Mouse (Mus musculus) adrenal gland, adult 2 months (tissue): Measurements from ENCODE around the gene Fbln2. TPM values are rescaled to one million over a fixed set of nuclear protein-coding genes. Genes with fewer than 3 reads are reported as not detected.
A peak's percentile ranks its signal among the peaks of the same experiment; 100 is the strongest.

Source experiments
- DNase-seq: peaks from one replicate; pipeline ENCODE4 v3.0.0; 2021
- polyA plus RNA-seq: library from polyadenylated mRNA; depleted of rRNA; stranded (reverse); fragments of >200 nt; gene quantifications from 2 replicates; pipeline ENCODE4 v1.2.3, GENCODE M21; 2012
- total RNA-seq, 2 experiments: library from RNA; stranded (reverse); gene quantifications; 2 replicates each; pipeline ENCODE4 v1.2.3; 2021

The Fbln2 gene
- total and polyA plus RNA-seq, 3 experiments, result 9.7 to 22.7 (median 17.9) TPM

DNA sequence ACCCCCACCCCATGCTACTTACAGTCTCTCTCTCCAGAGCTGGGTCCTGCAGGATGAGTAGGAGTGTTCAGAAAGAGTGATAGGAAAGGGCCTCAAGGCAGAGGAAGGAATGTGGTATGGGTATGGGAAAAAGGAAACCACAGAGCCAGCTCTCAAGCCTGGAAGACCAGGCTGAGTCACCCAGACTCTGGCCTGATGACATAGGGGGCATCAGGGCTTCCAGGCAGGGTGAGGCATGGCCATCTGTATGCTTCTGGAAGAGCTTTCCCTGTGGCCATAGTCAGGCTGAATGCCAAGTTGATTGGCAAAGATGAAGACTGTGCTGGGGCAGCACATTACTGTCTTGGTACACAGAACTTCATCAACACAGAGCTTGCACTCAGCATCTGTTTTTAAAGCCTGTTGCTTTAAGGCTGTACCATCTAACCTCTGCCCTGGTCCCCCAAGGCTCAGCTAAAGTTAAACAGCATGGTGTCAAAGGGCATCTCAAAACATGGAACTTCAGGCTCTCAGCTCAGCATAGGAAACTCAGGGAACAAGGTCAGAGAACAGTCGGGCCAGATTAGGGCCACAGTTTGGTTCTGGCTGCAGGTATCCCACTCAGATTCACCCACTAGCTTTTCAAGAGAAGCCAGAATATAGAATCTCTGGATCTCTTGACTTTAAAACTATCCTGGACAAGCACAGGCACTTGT, 19.3 kb upstream of the Fbln2 start:
- no peak for DNase-seq

DNA sequence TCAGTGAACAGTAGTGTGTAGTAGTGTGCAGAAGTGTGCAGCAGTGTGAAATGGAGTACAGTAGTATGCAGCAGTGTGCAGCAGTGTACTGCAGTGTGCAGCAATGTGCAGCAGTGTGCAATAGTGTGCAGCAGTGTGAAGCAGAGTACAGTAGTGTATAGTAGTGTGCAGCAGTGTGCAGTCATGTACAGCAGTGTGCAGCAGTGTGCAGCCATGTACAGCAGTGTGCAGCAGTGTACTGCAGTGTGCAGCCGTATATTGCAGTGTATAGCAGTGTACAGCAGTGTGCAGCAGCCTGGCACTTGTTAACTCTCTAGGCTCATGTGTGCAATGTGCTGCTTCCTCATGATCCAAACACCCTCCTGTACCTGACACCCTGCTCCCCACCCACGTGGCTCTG, 13.8 kb upstream of the Fbln2 start:
- no peak for DNase-seq

DNA sequence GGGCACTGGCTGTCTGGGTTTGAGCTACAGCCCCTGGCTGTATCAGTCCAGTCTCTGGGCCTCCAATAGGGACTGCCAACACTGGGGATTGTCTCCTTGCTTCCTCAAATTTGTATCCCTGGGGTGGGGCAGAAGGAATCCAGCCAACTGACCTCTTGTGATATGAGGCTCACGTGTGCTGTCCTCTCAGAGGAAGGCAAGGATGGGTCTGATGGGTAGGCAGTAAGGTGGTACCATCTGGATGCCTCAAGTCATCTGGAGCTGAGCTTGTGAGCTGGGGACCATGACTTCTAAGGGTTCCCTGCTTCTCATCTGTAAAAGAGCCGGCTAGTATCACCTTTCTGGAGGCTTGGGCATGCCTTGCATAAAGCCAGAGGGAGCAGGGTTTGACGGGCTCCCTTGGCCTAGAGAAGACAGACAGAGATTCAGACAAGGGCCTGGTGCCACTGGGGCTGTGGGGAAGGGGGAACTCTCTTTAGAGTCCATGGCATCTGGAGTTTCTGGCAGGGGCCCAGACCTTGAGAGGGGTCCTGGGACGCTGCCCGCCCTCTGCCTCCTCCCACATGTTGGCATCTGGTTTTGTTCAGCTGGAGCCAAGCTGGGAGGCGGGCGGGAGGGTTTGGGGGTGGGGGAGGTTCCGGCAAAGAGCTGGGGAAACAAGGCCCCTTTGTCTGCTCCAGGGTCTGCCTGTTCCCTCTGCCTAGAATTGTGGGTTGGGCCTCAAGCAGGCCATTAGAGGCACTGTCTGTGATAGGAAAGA, 11.6 kb upstream of the Fbln2 start:
- DNase-seq, result no peak

DNA sequence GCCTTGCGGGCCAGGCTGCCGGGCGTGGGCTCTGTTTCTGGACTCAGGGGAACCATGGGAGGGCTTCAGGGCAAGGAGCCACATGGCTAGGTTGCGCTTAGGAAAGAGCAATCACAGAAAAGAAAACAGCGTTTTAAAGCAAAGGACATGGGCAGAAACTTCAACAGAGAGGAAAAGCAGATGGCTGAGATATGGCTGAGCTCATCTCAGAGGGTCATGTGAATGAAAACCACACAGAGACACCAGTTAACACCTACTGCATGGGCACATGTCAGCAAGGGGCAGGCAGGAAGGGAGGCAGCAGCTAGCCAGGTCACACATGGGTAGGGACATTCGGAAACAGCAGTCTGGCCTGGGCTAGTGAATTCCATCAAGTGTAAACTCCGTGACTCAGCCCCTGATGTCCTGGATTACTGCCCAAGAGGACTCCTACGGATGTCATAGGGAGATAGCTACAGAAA, 10.3 kb upstream of the Fbln2 start:
- peak; percentile 52 for DNase-seq

DNA sequence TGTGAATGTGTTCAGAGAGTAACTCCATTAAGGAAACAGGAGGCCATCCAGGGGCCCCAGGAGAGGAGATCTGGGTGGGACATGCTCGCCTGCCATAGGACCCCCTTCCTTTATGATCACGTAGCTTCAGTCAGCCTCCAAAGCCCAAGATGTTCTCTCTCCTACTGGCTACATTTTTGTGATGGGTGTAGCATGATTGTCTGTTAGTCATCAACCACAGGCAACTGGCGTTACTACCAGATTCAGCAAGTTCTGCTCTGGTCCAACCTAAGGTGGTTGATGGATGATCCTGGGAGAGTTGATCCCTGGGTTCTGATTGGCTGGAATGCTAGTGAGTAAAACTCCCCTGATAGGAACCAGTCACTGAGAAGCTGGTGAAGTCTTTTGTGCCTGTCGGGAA, 9.7 kb upstream of the Fbln2 start:
- no peak for DNase-seq

DNA sequence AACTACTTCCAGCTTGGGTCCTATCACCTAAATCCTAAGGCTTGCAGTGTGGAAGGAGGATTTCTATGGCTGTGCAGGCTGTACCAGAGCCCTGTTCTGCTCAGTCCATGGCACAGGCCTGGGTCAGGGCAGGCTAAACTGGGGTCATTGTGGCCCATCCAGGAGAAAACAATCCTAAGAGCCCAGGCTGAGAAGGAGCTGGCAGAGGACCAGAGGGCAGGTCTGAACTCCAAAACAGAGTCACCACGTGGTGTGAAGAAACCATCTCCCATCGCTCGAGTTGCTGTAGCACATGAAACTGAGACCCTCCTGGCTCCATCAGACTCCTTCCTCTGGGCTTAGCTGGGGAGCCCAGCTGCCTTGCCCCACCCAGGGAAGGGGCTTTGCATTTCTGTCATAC, 6.9 kb upstream of the Fbln2 start:
- no peak for DNase-seq

DNA sequence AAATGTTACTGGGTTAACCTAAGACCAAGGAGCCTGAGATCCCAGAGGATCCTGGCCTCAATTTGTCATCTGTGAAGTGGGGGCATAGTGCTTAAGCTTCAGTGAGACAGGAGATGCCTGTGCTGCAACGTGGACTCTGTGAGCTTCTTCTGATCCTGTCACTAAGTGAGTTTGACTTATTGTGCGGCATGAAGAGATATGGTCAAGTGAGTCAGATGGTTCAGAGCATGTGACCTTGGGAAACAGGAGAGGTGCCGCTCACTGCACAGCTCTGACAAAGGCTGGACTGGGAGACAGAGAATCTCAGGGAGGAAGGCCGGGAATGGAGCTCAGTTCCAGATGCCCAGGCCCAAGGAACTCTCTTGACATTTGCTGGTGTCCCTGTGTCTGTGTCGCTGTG, 6.5 kb upstream of the Fbln2 start:
- DNase-seq, result peak; percentile 67

DNA sequence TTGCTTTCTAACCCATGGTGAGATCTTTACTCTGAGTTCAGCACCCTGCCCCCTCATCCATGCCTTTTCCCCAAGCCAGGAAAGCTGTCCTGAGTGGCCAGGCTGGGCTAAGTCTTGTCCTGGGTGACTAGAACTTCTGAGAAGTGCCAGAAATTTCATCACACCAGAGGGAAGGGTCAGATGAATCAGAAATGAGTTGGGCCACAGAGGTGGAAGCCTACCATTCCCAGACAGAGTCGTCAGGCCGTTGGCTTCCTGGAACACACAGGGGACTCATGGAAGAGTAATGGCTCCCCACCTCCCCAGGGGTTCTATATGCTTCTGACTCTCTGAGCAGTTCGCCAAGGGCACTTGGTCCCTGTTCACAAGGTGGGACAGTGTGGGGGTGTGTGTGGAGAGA, 4.8 kb upstream of the Fbln2 start:
- DNase-seq, result peak; percentile 55

DNA sequence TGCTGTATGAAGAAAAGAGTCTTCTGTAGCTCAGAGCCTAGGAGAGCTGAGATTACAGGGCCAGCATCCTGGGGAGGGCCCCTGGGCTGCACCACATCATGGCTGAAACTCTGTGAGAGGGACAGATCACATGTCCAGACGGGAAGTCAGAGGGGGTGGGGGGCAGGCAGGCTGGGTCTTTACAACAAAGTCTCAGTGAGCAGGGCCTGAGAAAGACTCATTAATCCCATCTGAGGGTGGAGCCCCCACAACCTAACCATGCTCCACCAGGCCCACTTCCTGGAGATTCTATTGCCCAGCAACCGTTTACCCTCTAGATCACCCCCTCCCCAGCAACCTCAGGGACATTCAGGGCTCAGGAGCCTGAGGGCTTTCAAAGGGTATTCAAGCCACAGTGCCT, 2.5 kb upstream of the Fbln2 start:
- DNase-seq, result no peak

DNA sequence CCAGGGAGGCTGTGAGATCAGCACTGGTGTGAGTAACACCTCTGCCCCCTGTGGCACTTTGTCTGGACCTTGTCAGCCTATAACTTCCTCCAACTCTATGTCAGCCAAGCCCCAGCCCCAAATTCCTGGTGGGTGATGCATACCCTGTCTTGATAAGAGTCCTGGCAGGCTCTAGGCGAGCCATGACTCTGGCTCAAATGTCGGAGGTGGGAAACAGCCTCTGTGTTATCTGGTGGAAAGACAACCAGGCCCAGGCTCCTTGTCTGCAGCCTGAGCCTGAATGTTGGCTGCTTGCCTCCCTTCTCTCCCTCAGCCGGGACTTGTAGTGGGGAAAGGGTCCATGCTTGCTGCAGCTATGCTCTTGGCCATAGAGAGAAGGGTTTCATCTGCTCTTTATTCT, 1.4 kb upstream of the Fbln2 start:
- no peak for DNase-seq

DNA sequence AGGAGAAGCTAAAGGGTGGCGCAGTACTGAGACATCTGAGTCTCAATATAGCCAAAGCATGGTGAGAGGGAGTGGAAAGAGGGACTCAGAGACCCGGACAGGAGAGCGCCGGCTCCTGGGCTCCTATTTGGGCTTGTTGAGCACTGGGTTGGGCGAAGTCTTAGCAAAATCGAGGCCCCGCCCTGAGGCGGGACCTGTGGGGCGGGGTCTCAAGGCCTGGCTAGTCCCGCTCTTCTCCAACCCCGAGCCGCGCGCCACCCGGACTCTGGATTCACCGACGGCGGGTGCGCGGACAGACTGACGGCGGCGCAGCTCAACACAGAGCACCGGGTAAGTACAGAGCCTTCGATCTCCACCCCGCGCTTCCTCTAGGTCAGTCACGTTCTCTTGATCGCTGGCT, 316 bp downstream of the Fbln2 start:
- DNase-seq, result peak; percentile 58

DNA sequence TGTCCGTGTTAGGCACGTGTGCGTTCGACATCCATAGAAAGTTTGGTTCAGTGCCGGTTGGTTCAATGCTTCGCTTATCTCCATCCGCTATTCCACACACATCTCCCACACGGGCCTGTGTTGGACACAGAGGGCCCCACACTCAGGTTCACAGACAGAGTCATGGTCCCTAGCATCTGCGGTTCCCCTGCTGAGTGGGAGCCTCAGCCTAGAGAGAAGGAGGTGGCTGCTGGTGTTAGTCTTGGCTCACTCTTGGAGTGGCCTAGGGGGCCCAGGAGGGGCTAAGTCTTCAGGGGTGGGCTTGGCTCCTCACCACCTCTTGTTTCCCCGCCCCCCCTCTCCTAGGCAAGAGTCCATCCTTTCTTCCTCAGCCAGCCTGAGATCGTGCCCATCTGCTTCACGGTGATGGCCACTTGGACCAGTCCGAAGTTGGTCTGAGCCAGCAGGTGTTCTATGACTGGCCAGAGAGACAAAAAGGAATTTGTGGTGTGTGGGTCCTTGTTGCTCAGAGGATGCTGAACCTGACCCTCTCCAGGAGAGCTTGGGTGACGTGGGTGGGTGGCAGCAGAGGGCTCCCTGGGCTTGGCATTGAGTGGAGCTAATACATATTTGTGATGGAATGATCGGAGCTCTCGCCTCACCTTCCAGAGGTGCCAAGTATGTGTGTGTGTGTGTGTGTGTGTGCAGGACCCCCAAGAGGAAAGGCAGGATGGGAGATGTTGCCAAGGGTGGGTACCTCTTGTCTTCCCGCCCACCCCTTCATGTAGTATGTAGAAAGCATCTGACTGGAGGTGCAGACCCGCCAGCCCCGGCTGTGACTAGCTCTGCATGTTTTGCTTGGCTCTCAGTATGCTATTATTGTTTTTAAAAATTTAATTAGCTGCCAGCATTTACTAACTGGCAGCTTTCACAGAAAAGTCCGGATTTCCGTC, 1.3 kb downstream of the Fbln2 start:
- DNase-seq, result no peak

DNA sequence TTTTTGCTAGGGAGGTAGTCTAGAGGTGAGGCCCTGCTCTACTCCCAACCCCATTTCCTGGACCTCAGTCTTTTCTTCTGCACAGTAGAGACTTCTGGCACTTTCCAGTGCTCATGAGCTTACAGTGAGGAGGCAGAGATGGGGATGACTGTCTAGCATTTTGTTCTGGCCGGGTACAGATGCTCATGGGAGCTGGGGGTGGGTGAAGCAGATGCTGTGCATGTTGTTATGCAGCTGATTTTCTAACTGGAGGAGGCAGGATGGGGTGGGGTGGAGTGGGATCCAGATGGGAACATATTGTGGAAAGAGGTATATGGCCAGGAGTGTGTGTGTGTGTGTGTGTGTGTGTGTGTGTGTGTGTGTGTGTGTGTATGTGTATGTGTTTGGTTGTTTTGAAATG, 3.2 kb downstream of the Fbln2 start:
- DNase-seq, result no peak

DNA sequence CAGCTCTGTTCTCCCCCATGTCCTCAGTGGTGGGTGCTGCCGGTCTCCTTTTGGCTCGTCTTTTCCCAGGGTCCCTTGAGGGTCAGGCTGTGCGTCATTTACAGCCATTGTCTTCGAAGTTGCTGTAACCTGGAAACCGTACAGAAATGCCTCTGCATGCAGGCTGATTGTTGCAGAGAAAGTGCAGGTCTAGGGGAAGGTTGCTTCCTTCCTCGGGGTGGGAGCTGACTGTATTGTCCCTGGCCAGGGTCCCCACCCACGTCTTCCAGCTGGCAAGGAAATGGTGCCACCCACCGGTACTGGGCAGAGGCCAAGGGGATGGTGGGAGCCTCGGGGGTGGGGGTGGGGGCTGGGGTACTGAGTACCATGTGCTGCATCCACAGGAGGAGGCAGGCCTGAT, 6.2 kb downstream of the Fbln2 start:
- DNase-seq, result no peak

DNA sequence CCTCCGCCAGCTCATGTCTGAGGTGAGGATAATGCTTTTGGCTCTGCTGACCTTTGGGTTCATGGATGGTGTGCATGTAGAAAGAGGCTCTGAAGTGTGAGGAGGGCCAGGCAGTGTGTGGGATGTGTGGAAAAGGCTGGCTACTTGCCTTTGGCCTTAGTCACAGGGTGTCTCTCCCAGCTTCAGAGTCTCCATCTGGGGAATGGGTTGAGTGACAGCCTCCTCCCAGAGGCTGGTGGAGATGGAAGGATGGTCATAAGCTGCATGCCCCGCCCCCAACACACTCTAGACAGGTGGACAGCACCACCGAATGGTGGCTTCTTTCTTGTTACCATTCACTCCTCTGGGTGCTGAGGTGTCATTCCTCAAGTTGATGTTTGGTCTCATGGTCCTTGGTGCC, 6.6 kb downstream of the Fbln2 start:
- DNase-seq, result no peak

DNA sequence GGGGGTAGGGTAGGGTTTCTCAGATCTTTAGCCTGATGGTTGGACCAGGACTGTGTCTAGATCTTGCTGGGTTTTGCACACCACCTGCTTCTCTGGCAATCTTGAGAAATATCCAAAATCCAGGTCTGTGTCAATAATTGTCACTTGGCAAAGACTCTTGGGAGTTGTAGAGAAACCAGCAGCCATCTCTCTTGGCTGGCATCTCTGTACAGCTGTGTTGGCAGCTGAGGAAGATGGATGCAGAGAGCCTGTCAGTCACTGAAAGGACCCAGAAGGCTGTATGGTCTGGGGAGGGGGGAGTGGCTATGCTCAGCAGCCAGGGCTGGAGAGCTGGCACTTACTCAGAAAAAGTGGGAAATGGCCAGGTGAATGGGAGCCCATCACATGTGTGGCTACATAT, 7.8 kb downstream of the Fbln2 start:
- no peak for DNase-seq

DNA sequence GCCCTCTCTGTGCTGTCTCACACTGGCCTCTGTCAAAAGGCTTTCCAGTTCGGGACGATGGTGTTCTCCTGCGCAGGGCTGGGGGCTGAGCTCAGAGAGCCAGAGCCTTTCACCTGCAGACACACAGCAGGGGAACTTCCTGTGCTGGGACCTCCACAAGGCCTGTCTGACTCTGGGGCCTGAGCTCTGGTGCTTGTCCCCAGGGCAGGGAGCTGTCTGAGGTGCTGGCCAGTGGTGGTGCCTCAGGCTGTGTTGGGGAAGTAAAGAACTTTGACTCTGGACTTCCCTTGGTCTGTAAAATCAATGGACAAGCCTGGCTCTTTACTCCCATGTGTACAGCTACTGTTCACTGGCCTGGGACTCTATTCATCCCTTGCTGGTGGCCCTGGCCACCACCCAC, 8.8 kb downstream of the Fbln2 start:
- no peak for DNase-seq

DNA sequence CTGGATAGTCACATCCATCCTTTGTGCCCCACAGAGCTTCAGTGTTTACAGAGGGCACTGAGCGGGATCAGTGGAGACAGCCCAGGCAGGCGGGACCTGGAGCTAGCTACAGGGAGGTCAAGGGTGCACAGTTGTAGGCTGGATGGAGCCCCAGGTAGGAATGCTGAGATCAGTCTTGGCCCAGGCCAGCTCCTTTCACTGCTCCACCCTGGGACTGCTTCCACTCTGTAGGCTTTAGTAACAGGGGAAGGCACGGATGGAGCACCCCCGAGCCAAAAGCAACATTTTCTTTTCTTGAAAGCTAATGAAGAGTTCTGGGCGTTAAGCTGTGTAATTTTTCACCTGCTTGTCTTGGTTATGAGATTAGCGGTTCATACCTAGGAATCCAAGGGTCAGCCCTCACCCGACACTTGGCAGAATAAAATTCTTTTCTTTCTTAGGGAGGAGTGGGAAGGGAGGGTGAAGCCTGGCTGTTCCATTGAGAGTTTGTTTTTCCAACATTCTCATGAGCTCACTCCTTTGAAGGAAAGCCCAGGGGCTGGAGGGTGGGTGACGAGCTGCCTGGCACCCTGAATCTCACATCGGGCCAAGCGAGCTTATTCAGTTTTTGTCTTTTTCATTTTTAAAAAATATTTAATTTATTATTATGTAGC, 10.6 kb downstream of the Fbln2 start:
- no peak for DNase-seq

DNA sequence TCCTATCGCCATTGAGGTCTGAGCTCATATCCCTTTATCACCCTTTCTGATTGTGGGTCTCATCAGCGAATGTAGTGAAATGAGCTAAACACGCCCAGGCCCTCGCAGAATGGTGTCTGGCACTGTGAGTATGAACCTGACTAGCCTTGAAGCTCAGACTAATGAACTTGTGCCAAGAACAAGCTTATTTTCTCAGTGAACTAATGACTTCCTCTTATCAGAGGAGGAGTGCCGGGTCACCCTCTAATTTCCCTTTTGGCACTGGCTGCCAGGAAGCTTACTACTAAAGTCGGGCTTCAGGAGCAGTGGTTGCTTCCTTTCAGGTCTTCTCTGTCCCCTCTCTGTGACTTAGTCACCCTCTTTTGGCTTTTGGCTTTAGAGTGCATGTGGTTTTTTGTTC, 12.7 kb downstream of the Fbln2 start:
- DNase-seq, result no peak

DNA sequence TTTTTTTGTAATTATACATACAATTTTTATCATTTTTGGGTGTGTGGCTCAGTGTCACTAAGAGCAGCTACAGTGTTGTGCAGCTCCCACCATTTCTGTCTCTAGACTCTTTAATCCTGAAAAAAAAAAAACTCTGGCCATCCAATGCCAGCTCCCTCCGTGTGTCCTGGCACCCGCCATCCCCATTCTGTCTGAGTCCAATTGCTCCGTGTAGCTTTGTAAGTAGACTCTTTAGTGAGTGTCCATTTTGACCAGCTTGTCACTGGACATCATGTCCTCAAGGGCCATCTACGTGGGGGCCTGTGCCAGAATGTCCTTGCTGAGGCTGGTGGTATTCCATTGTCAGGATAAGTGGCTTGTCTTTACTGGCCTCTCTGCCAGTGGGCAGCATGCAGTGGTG, 13.1 kb downstream of the Fbln2 start:
- no peak for DNase-seq

DNA sequence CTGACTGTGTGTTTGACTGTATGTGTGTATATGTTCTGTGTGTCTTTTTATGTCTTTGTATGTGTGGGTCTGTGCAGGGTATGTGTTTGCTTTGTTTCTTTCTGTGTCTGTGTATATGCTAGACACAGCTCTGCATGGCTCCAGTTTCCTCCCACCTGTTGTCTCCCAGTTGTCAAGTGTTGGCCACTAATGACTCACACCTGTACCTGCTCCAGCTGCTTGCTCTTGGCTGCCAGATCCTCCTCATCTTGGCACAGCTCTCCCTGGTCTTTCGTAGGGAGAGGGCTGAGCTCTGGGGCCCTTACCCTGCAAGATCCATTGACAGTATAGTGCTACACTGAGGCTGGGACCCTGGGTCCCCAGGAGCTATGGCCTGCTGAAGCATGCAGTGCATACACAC, 13.8 kb downstream of the Fbln2 start:
- no peak for DNase-seq

DNA sequence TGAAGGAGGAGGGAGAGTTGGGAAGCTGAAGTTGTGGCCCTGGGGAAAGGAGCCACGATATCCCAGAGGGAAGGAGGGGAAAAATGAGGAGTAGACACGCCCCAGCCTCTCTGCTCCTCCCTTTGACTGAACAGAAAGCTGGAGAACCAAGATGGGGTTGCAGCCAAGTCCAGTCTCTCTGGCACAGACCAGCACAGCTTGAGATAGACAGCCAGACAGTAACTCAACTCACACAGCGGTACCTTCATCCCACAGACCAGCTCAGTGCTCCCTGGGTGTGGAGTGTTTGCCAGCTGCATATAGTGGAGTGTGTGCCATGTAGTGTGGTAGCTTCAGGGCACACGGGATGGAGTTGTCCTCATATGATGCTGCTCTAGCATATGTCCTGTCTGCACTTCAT, 16.7 kb downstream of the Fbln2 start:
- DNase-seq, result no peak
